Mouse (Mus musculus): ENCODE results near the gene Adora2a. TPM values are rescaled to one million over a fixed set of nuclear protein-coding genes. Genes with fewer than 3 reads are reported as not detected.

Adora2a gene
- polyA plus RNA-seq, 1 experiment from 2014 or later = 6.8 TPM

DNA sequence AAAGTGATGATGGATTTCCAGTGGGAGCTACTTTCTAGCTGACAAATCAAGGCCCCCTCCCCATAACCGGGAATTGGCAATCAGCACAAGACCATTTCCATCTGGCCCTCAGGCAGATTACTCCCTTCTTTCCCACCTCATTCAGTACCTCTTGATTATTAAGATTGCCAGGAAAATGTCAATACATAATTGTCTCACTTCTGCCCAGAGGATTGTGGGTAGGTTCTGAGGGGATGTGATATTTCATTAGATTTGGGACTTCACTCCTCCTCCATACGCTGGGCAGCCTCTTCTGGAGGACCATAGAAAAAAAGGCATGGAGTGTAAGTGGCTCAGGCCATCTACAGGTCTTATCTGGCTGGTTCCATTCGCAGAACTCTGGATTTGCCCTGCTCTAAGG is 15.6 kb downstream of the Adora2a start:
- Histone ChIP-seq H3K27me3 (ENCODE audit: control insufficient read depth, insufficient read depth, low read length) (no peaks in the 10 kb centered on the region), H3K4me2 (ENCODE audit: low read length) (no peak overlapping the region), H3K36me3 (ENCODE audit: control insufficient read depth, insufficient read depth, low read length) (peaks cover 8% of the 10 kb centered on the region; the same call in 1 of the 2 replicates), H3K27ac (replicated peaks in 1 of 2; ENCODE audit: control insufficient read depth in 1 of 2, insufficient read depth in 1 of 2, low read depth in 2 of 2, low read length in 2 of 2) (no peak overlapping the region), H3K9me3 (ENCODE audit: control insufficient read depth, low read length) (no peaks in the 10 kb centered on the region), H3K4me1 (ENCODE audit: control insufficient read depth in 2 of 2, insufficient read depth in 2 of 2, low read length in 2 of 2) (peaks cover 4 to 5% of the 10 kb centered on the region in 2 experiments), H3K9ac (ENCODE audit: low read length) (no peak overlapping the region), H3K4me3 (ENCODE audit: control insufficient read depth in 1 of 2, insufficient read depth in 1 of 2, low read depth in 1 of 2, low read length in 2 of 2) (no peak overlapping the region)
- WGBS = 65% methylated on average over 3 of the region's 3 CpGs
- ATAC-seq (ENCODE audit: insufficient number of reproducible peaks, insufficient read depth, low FRiP score, low read depth) = no peak

DNA sequence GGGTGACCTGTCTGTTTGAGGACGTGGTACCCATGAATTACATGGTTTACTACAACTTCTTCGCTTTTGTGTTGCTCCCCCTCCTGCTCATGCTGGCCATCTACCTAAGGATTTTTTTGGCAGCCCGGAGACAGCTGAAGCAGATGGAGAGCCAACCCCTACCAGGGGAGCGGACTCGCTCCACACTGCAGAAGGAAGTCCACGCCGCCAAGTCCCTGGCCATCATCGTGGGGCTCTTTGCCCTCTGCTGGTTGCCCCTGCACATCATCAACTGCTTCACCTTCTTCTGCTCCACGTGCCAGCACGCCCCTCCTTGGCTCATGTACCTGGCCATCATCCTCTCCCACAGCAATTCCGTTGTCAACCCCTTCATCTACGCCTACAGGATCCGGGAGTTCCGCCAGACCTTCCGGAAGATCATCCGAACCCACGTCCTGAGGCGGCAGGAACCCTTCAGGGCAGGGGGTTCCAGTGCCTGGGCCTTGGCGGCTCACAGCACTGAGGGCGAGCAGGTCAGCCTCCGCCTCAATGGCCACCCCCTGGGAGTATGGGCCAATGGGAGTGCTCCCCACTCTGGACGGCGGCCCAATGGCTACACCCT is 16.6 kb downstream of the Adora2a start:
- Histone ChIP-seq H3K27me3 (ENCODE audit: control insufficient read depth, insufficient read depth, low read length) (no peaks in the 10 kb centered on the region), H3K4me3 (ENCODE audit: control insufficient read depth in 1 of 2, insufficient read depth in 1 of 2, low read depth in 1 of 2, low read length in 2 of 2) (no peak overlapping the region), H3K9me3 (ENCODE audit: control insufficient read depth, low read length) (no peaks in the 10 kb centered on the region), H3K9ac (ENCODE audit: low read length) (no peak overlapping the region), H3K4me2 (ENCODE audit: low read length) (no peak overlapping the region), H3K4me1 (ENCODE audit: control insufficient read depth in 2 of 2, insufficient read depth in 2 of 2, low read length in 2 of 2) (peaks cover 0 to 2% of the 10 kb centered on the region in 2 experiments; a peak in 1 of 4 replicates), H3K36me3 (ENCODE audit: control insufficient read depth, insufficient read depth, low read length) (peaks cover 8% of the 10 kb centered on the region; the same call in 1 of the 2 replicates), H3K27ac (replicated peaks in 1 of 2; ENCODE audit: control insufficient read depth in 1 of 2, insufficient read depth in 1 of 2, low read depth in 2 of 2, low read length in 2 of 2) (no peak overlapping the region)
- 90% methylated on average over 23 of the region's 23 CpGs for WGBS
- no peak; the same call in 1 of the 2 replicates for ATAC-seq (ENCODE audit: insufficient number of reproducible peaks, insufficient read depth, low FRiP score, low read depth)

DNA sequence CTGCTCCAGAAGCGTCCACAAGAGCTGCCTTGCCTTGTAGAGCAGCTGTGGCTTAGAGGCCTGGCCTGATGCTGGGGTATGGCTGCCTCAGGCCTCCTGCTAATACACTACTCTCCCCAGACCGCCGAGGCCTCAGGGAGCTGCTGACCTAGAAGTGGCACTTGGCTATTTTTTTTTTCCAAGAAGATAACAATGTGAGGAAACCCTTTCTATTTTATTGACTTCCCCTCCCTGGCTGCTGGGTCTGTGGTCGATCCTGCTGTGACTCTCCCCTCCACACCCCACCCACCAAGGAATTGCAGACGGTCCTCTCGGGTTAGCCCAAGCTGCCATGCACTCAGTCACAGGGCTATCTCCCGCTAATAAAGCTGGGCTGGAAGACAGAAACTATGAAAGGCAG is 17.5 kb downstream of the Adora2a start:
- H3K27me3 ChIP-seq (ENCODE audit: control insufficient read depth, insufficient read depth, low read length) = no peaks in the 10 kb centered on the region
- H3K27ac ChIP-seq (replicated peaks in 1 of 2; ENCODE audit: control insufficient read depth in 1 of 2, insufficient read depth in 1 of 2, low read depth in 2 of 2, low read length in 2 of 2) = no peak overlapping the region
- 45% methylated on average over 7 of the region's 7 CpGs for WGBS
- peaks cover 0 to 2% of the 10 kb centered on the region in 2 experiments; a peak in 1 of 4 replicates for H3K4me1 ChIP-seq (ENCODE audit: control insufficient read depth in 2 of 2, insufficient read depth in 2 of 2, low read length in 2 of 2)
- H3K9me3 ChIP-seq (ENCODE audit: control insufficient read depth, low read length) = no peaks in the 10 kb centered on the region
- H3K36me3 ChIP-seq (ENCODE audit: control insufficient read depth, insufficient read depth, low read length) = peaks cover 8% of the 10 kb centered on the region; the same call in 1 of the 2 replicates
- H3K4me3 ChIP-seq (ENCODE audit: control insufficient read depth in 1 of 2, insufficient read depth in 1 of 2, low read depth in 1 of 2, low read length in 2 of 2) = no peak overlapping the region
- no peak overlapping the region for H3K9ac ChIP-seq (ENCODE audit: low read length)
- no peak for ATAC-seq (ENCODE audit: insufficient number of reproducible peaks, insufficient read depth, low FRiP score, low read depth)
- H3K4me2 ChIP-seq (ENCODE audit: low read length) = no peak overlapping the region

DNA sequence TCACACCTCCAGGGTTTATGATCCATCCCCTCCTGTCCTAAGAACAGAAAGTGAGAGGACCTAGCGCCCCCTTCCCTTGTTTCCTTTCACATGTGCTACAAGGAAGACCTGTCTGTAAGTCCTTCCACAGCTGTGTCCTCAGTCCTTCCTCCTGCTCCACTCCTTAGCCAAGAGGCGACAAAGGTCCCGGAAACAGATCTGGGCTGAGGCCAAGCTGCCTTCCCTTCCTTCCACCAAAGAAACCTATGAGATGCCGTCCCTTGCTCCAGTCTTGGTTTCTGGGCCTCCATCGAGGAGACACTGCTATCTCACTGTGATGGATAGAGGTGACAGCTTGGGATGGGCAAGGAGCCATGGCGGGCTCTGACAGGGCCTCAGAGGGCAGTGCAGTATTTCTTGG is 18.4 kb downstream of the Adora2a start:
- 73% methylated on average over 6 of the region's 6 CpGs for WGBS
- Histone ChIP-seq H3K9me3 (ENCODE audit: control insufficient read depth, low read length) (no peaks in the 10 kb centered on the region), H3K4me1 (ENCODE audit: control insufficient read depth in 2 of 2, insufficient read depth in 2 of 2, low read length in 2 of 2) (peaks cover 0 to 2% of the 10 kb centered on the region in 2 experiments; a peak in 1 of 4 replicates), H3K4me3 (ENCODE audit: control insufficient read depth in 1 of 2, insufficient read depth in 1 of 2, low read depth in 1 of 2, low read length in 2 of 2) (no peak overlapping the region), H3K9ac (ENCODE audit: low read length) (no peak overlapping the region), H3K27me3 (ENCODE audit: control insufficient read depth, insufficient read depth, low read length) (no peaks in the 10 kb centered on the region), H3K27ac (replicated peaks in 1 of 2; ENCODE audit: control insufficient read depth in 1 of 2, insufficient read depth in 1 of 2, low read depth in 2 of 2, low read length in 2 of 2) (no peak overlapping the region), H3K36me3 (ENCODE audit: control insufficient read depth, insufficient read depth, low read length) (peaks cover 8% of the 10 kb centered on the region; the same call in 1 of the 2 replicates), H3K4me2 (ENCODE audit: low read length) (no peak overlapping the region)
- no peak for ATAC-seq (ENCODE audit: insufficient number of reproducible peaks, insufficient read depth, low FRiP score, low read depth)

DNA sequence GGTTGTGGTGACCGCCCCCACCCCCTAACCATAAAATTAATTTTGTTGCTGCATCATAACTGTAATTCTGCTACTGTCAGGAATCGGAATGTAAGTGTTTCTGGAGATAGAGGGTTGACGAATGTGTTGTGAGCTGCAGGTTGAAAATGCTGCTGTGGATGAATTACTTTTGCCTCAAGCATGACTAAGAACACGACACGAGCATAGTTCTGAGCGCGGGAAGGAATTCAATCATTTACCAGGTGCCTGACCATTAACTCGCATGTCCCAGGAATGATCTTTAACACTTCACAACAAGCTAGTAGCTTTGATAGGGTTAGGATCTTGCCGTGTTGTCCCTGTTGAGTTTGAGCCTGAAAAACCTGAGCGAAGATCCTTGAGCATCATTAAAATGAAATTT is 20.6 kb downstream of the Adora2a start:
- Histone ChIP-seq H3K9ac (ENCODE audit: low read length) (no peak overlapping the region), H3K36me3 (ENCODE audit: control insufficient read depth, insufficient read depth, low read length) (peaks cover 8% of the 10 kb centered on the region; the same call in 1 of the 2 replicates), H3K4me3 (ENCODE audit: control insufficient read depth in 1 of 2, insufficient read depth in 1 of 2, low read depth in 1 of 2, low read length in 2 of 2) (no peak overlapping the region), H3K27ac (replicated peaks in 1 of 2; ENCODE audit: control insufficient read depth in 1 of 2, insufficient read depth in 1 of 2, low read depth in 2 of 2, low read length in 2 of 2) (no peak overlapping the region), H3K9me3 (ENCODE audit: control insufficient read depth, low read length) (no peaks in the 10 kb centered on the region), H3K4me2 (ENCODE audit: low read length) (no peak overlapping the region), H3K4me1 (ENCODE audit: control insufficient read depth in 2 of 2, insufficient read depth in 2 of 2, low read length in 2 of 2) (peaks cover 0 to 2% of the 10 kb centered on the region in 2 experiments; a peak in 1 of 4 replicates), H3K27me3 (ENCODE audit: control insufficient read depth, insufficient read depth, low read length) (no peaks in the 10 kb centered on the region; the same call in 1 of the 2 replicates)
- no peak for ATAC-seq (ENCODE audit: insufficient number of reproducible peaks, insufficient read depth, low FRiP score, low read depth)
- WGBS = 83% methylated on average over 10 of the region's 10 CpGs

DNA sequence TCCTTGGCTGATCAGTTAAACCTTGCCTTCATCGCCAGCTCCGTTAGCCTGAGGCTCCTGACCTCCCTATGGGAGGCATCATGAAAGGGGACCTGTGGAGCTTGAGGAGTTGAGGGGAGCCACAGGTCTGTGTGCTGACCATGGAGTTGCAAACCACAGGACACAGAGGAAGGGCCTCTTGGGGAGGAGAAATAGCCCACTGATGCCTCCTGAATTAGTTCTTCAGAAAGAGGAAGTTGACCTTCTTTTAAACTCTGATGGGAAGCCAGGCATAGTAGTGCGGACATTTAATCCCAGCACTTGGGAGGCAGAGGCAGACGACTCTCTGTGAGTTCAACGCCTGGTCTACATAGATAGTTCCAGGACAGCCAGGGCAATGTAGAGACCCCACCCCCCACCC is 22.2 kb downstream of the Adora2a start:
- H3K9ac ChIP-seq (ENCODE audit: low read length) = no peak overlapping the region
- WGBS = 81% methylated on average over 5 of the region's 5 CpGs
- ATAC-seq (ENCODE audit: insufficient number of reproducible peaks, insufficient read depth, low FRiP score, low read depth) = no peak
- no peak overlapping the region for H3K4me2 ChIP-seq (ENCODE audit: low read length)
- peaks cover 0 to 2% of the 10 kb centered on the region in 2 experiments; a peak in 1 of 4 replicates for H3K4me1 ChIP-seq (ENCODE audit: control insufficient read depth in 2 of 2, insufficient read depth in 2 of 2, low read length in 2 of 2)
- no peak overlapping the region for H3K27ac ChIP-seq (replicated peaks in 1 of 2; ENCODE audit: control insufficient read depth in 1 of 2, insufficient read depth in 1 of 2, low read depth in 2 of 2, low read length in 2 of 2)
- no peak overlapping the region for H3K4me3 ChIP-seq (ENCODE audit: control insufficient read depth in 1 of 2, insufficient read depth in 1 of 2, low read depth in 1 of 2, low read length in 2 of 2)
- no peaks in the 10 kb centered on the region; the same call in 1 of the 2 replicates for H3K27me3 ChIP-seq (ENCODE audit: control insufficient read depth, insufficient read depth, low read length)
- peaks cover 2% of the 10 kb centered on the region; the same call in 1 of the 2 replicates for H3K36me3 ChIP-seq (ENCODE audit: control insufficient read depth, insufficient read depth, low read length)
- no peaks in the 10 kb centered on the region for H3K9me3 ChIP-seq (ENCODE audit: control insufficient read depth, low read length)

DNA sequence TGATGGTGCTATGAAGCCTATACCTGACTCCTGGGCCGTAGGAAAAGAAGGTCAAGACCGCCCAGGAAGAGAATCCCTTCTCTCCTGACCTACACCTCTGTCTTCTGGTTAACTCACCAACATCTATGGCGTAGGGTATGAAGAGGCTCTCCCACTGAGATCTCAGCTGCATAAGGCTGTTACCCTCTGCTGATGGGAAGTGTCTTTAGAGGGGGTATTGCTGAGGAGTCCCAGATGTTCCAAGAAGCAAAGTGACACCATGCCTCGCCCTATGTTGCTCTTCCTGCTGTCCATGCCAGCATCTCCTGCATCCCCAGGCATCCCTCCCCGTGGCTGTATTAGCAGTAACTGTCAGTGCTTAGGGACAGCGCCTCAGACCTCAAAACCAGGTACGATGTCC is 22.7 kb downstream of the Adora2a start:
- no peak overlapping the region for H3K4me3 ChIP-seq (ENCODE audit: control insufficient read depth in 1 of 2, insufficient read depth in 1 of 2, low read depth in 1 of 2, low read length in 2 of 2)
- ATAC-seq (ENCODE audit: insufficient number of reproducible peaks, insufficient read depth, low FRiP score, low read depth) = no peak
- H3K4me2 ChIP-seq (ENCODE audit: low read length) = no peak overlapping the region
- no peaks in the 10 kb centered on the region; a peak in 1 of 4 replicates for H3K4me1 ChIP-seq (ENCODE audit: control insufficient read depth in 2 of 2, insufficient read depth in 2 of 2, low read length in 2 of 2)
- H3K27me3 ChIP-seq (ENCODE audit: control insufficient read depth, insufficient read depth, low read length) = no peaks in the 10 kb centered on the region; the same call in 1 of the 2 replicates
- H3K9ac ChIP-seq (ENCODE audit: low read length) = no peak overlapping the region
- H3K27ac ChIP-seq (replicated peaks in 1 of 2; ENCODE audit: control insufficient read depth in 1 of 2, insufficient read depth in 1 of 2, low read depth in 2 of 2, low read length in 2 of 2) = no peak overlapping the region
- H3K9me3 ChIP-seq (ENCODE audit: control insufficient read depth, low read length) = no peaks in the 10 kb centered on the region
- no peaks in the 10 kb centered on the region for H3K36me3 ChIP-seq (ENCODE audit: control insufficient read depth, insufficient read depth, low read length)
- 75% methylated on average over 7 of the region's 7 CpGs for WGBS
